Mouse (Mus musculus) erythroblast, embryonic 14.5 days (primary cell): ENCODE results near the gene Safb.

Experiments
- GATA1 ChIP-seq: IDR thresholded peaks from 2 replicates; pipeline ENCODE4 v1.6.1; 2012; ENCODE audit warnings: low read length, inconsistent platforms, mixed read lengths
- TAL1 ChIP-seq: IDR thresholded peaks from 3 replicates; pipeline ENCODE4 v1.6.1; 2012; ENCODE audit warnings: low read length, inconsistent platforms, mixed read lengths

DNA sequence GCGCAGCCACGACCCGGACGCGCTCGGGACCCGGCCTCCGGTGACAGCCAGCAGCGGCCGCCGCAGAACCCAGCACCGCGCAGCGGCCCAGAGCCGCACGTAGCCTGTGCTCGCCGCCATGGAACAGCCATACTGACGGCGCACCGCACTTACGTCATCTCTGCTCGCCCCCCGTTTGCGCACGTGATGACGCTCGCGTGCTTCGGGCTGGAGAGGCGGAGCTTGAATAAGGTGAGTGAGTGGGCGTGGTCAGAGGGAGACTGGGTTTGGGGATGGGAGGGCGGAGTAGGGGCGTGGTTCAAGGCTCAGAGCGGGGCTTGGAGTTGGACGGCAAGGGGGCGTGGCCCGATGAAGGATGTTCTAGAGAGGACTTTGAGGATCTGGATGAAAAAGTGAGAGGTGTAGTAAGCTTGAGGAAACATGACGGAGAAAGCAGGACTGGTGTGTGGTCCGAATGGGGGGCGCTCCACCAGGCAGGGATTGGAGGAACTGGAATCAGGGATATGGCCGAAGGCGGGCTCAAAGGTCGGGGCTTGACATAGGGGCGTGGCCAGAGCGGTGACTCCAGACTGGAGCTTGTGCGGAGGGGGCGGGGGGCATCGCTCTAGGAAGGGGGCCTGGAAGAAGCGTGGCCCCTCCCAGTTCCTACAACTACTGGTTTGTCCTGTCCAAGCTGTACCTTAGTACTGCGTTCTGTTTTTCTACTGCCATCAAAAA lies 42.3 kb downstream of the Safb start, which contains the start of gene Lonp1:
- TF ChIP-seq GATA1: no peak
- no peak for TF ChIP-seq TAL1
